Mouse (Mus musculus) thymus, adult 2 months (tissue): ENCODE measurements around the gene Psma5. TPM values are rescaled to one million over a fixed set of nuclear protein-coding genes. Genes with fewer than 3 reads are reported as not detected.

Experiments
- DNase-seq: peaks from one replicate; pipeline ENCODE4 v3.0.0; 2021
- H3K27ac ChIP-seq: fragments of 200-500 bp; 2 replicates; pipeline ENCODE4 v1.5.1; 2012; ENCODE audit warnings: low read length, control low read depth; ENCODE audit not compliant: control insufficient read depth, insufficient read depth
- H3K27me3 ChIP-seq: fragments of 200-500 bp; 2 replicates; pipeline ENCODE4 v1.6.1; 2012; ENCODE audit warnings: mild to moderate bottlenecking, low read length, moderate library complexity, mixed read lengths; ENCODE audit not compliant: control insufficient read depth, insufficient read depth
- H3K36me3 ChIP-seq: fragments of 200-500 bp; 2 replicates; pipeline ENCODE4 v1.6.1; 2012; ENCODE audit warnings: mild to moderate bottlenecking, low read length, moderate library complexity; ENCODE audit not compliant: control insufficient read depth, insufficient read depth
- H3K4me1 ChIP-seq: fragments of 200-500 bp; replicated peaks from 2 replicates; pipeline ENCODE4 v1.6.1; 2012; ENCODE audit warnings: low read length; ENCODE audit not compliant: control insufficient read depth, insufficient read depth
- H3K4me3 ChIP-seq: fragments of 200-500 bp; 2 replicates; pipeline ENCODE4 v1.5.1; 2012; ENCODE audit warnings: mild to moderate bottlenecking, low read length, control low read depth, moderate library complexity; ENCODE audit not compliant: control insufficient read depth, insufficient read depth
- CTCF ChIP-seq: fragments of 200-500 bp; IDR thresholded peaks from 2 replicates; pipeline ENCODE4 v1.5.1; 2012; ENCODE audit warnings: mild to moderate bottlenecking, control low read depth, low read length, moderate library complexity, borderline replicate concordance; ENCODE audit not compliant: control insufficient read depth, poor library complexity, insufficient read depth; ENCODE audit errors: extremely low read depth
- POLR2A ChIP-seq: fragments of 200-500 bp; IDR thresholded peaks from 2 replicates; pipeline ENCODE4 v1.6.1; 2012; ENCODE audit warnings: mild to moderate bottlenecking, low read length, control low read depth, moderate library complexity; ENCODE audit not compliant: control insufficient read depth, poor library complexity, insufficient read depth; ENCODE audit errors: extremely low read depth
- WGBS: fragments of 180-500 bp; shearing (Covaris S2); methylation state at CpG from one replicate; pipeline ENCODE4 v1.1.7; 2018; 5-methylcytosine and 5-hydroxymethylcytosine counted together
- polyA plus RNA-seq: library from polyadenylated mRNA; depleted of rRNA; stranded (reverse); fragments of >200 nt; gene quantifications from 2 replicates; pipeline ENCODE4 v1.2.3, GENCODE M21; 2012

The Psma5 gene
- polyA plus RNA-seq, 1 experiment: 71.3 TPM

- no peak for DNase-seq
- H3K36me3 ChIP-seq: no peaks in the 10 kb centered on the region
- TF ChIP-seq POLR2A (no peak), CTCF (no peak)
- no peaks in the 10 kb centered on the region for H3K27me3 ChIP-seq
- H3K4me1 ChIP-seq: peaks cover 5% of the 10 kb centered on the region
- H3K4me3 ChIP-seq: no peak overlapping the region
- 86% methylated on average over 17 of the region's 17 CpGs for WGBS
- H3K27ac ChIP-seq: no peak overlapping the region
These were observed 34.5 kb downstream of the Psma5 start for GRCm38 (mm10) chr3:108291036-108291799.

GRCm38 (mm10) chr3:108294398-108294797, 37.7 kb downstream of the Psma5 start:
- TF ChIP-seq POLR2A (no peak), CTCF (no peak)
- no peak for DNase-seq
- Histone ChIP-seq H3K4me1 (peaks cover 10% of the 10 kb centered on the region), H3K36me3 (no peaks in the 10 kb centered on the region), H3K27me3 (no peaks in the 10 kb centered on the region), H3K27ac (no peak overlapping the region), H3K4me3 (no peak overlapping the region)
- WGBS: 43% methylated on average over 2 of the region's 2 CpGs

DNA sequence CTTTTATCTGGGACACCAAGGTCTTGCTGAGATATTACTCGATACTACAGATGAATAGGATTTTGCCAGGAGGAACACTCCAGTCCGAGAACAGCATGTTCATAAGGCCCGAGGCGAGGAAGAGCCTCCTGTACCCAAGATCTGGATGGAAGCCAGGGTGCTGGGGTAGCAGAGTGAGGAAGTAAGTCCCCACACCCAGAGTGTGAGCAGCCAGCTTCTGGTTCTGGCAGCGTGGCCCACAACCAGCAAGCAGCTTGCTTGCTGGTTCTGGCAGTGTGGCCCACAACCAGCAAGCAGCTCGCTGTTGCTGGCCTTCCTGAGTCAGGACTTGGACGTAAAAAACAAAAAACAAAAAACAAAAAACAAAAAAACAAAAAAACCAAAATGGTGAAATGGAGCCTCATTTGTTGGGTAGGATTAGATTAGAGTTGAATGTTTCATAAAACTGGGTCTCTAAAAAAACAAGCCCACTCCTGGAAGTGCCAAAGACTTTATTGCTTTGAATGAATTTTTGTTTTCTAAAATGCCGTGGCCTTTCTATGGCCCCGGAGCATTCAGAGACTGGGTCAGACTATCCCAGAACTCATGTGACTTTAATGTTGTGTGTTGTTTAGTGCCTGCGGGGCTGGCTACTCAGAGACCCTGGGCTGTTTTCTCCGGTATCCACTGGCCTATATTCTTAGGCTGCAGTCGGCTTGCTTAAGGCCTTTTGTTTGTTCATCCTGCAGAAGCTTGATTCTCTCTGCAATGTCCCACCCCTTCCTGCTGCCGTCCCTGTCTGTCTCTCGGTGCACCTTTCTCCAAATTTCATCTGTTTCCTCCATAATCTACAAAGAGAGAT, 38.9 kb downstream of the Psma5 start:
- TF ChIP-seq CTCF (no peak), POLR2A (no peak)
- Histone ChIP-seq H3K36me3 (no peaks in the 10 kb centered on the region), H3K4me3 (no peak overlapping the region), H3K27ac (no peak overlapping the region; the same call in 1 of the 2 replicates), H3K27me3 (no peaks in the 10 kb centered on the region), H3K4me1 (peaks cover 10% of the 10 kb centered on the region)
- WGBS: 42% methylated on average over 14 of the region's 14 CpGs
- DNase-seq: no peak

- Histone ChIP-seq H3K27ac (no peak overlapping the region; the same call in 1 of the 2 replicates), H3K36me3 (no peaks in the 10 kb centered on the region), H3K4me3 (no peak overlapping the region), H3K27me3 (no peaks in the 10 kb centered on the region), H3K4me1 (peaks cover 10% of the 10 kb centered on the region)
- no peak for DNase-seq
- no peak for TF ChIP-seq POLR2A
- no peak for TF ChIP-seq CTCF
- 33% methylated on average over 14 of the region's 14 CpGs for WGBS
These were observed 39.7 kb downstream of the Psma5 start for GRCm38 (mm10) chr3:108296220-108297049.

DNA sequence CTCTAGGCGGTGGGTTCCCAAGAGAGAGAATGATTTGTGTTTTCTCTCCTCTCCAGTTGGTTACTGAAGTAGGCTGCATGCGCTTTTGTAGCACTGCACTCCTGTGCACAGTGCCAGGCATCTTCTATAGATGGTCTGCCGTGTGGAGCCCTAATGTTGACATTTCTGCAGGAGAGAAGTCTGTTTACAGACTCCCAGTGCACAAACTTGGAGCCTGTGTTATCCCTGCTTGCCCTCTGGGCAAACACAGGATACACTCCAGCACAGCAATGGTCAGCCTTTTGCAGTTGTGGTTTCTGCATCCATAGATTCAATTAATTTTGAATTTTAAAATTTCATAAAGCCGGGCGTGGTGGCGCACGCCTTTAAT, 40.3 kb downstream of the Psma5 start:
- WGBS: 94% methylated on average over 7 of the region's 7 CpGs
- no peak overlapping the region for H3K4me3 ChIP-seq
- no peaks in the 10 kb centered on the region for H3K36me3 ChIP-seq
- H3K27me3 ChIP-seq: no peaks in the 10 kb centered on the region
- H3K4me1 ChIP-seq: peaks cover 10% of the 10 kb centered on the region
- TF ChIP-seq CTCF: no peak
- no peak for TF ChIP-seq POLR2A
- DNase-seq: no peak
- H3K27ac ChIP-seq: no peak overlapping the region
